In genomic region chr1:165684261-165685203, GRCm38 (mm10) we compare ENCODE assay signal across 9 mouse cellular contexts. TPM values are rescaled to one million over a fixed set of nuclear protein-coding genes. Genes with fewer than 3 reads are reported as not detected.
DNase-seq lines count a peak whose midpoint lies in the region; ATAC-seq lines count a peak whose summit lies in the region.
"Had no signal": no experiment of that assay in that cellular context is flagged by ENCODE, and none has a peak within 500 bp of the region (broad histone marks: within the 10 kb centered on the region; RNA-seq: fewer than 3 reads in every experiment).

No protein-coding gene starts in this region.

- H3K27ac ChIP-seq in heart, embryonic 11.5 days (ENCODE audit: low read depth, low read length) = peak overlapping the region; percentile 86
- no peak overlapping the region for H3K27ac ChIP-seq in kidney, embryonic 14.5 days (ENCODE audit: low read depth, low read length)
- H3K27ac ChIP-seq in lung, embryonic 15.5 days = peak overlapping the region; percentile 83
- H3K27ac ChIP-seq: limb, embryonic 15.5 days had no signal

- no peaks in the 10 kb centered on the region for H3K9me3 ChIP-seq in heart, embryonic 11.5 days (replicated peaks; ENCODE audit: control insufficient read depth, low read length)
- no peaks in the 10 kb centered on the region for H3K9me3 ChIP-seq in kidney, embryonic 14.5 days (ENCODE audit: control insufficient read depth, low read length)
- H3K9me3 ChIP-seq in lung, embryonic 15.5 days = no peaks in the 10 kb centered on the region
- H3K9me3 ChIP-seq: limb, embryonic 15.5 days had no signal

- no peaks in the 10 kb centered on the region for H3K27me3 ChIP-seq in heart, embryonic 11.5 days (ENCODE audit: control insufficient read depth, insufficient read depth, low read length)
- H3K27me3 ChIP-seq in kidney, embryonic 14.5 days (ENCODE audit: control insufficient read depth, insufficient read depth, low read length) = no peaks in the 10 kb centered on the region
- no peaks in the 10 kb centered on the region for H3K27me3 ChIP-seq in lung, embryonic 15.5 days
- H3K27me3 ChIP-seq: limb, embryonic 15.5 days had no signal

- 0 out of 2 replicates have a peak overlapping the region, but pooled peaks have one; percentile 10 for H3K9ac ChIP-seq in heart, embryonic 11.5 days (ENCODE audit: low read depth, low read length)
- H3K9ac ChIP-seq in kidney, embryonic 14.5 days (ENCODE audit: low read depth, low read length) = no peak overlapping the region
- no peak overlapping the region for H3K9ac ChIP-seq in lung, embryonic 15.5 days
- H3K9ac ChIP-seq: limb, embryonic 15.5 days had no signal

- peak; percentile 68 for DNase-seq in gastrocnemius, adult 18-20 months (ENCODE audit: low spot score)
- DNase-seq in gastrocnemius, postnatal 14 days = no peak
- no peak for DNase-seq in thymus, adult 18-20 months
- DNase-seq in spleen, postnatal 36 days (ENCODE audit: low spot score in 2 of 2) = no peak
- DNase-seq in ovary, adult 18-20 months (ENCODE audit: low spot score) = no peak

- intact Hi-C loops in gastrocnemius, postnatal 14 days (cut with DNase I; ENCODE audit: low total_unique reads) = no loop called here

- peaks cover 82% of the 10 kb centered on the region for H3K4me1 ChIP-seq in heart, embryonic 11.5 days (ENCODE audit: control insufficient read depth, insufficient read depth, low read length)
- H3K4me1 ChIP-seq in kidney, embryonic 14.5 days (ENCODE audit: control insufficient read depth, insufficient read depth, low read length) = peaks cover 11% of the 10 kb centered on the region; the same call in 1 of the 2 replicates
- peaks cover 67% of the 10 kb centered on the region for H3K4me1 ChIP-seq in lung, embryonic 15.5 days

- no peaks in the 10 kb centered on the region for H3K36me3 ChIP-seq in heart, embryonic 11.5 days (ENCODE audit: control insufficient read depth, insufficient read depth, low read length)
- H3K36me3 ChIP-seq in kidney, embryonic 14.5 days (ENCODE audit: control insufficient read depth, insufficient read depth, low read length) = no peaks in the 10 kb centered on the region
- no peaks in the 10 kb centered on the region for H3K36me3 ChIP-seq in lung, embryonic 15.5 days
- H3K36me3 ChIP-seq: limb, embryonic 15.5 days had no signal

- no peak overlapping the region for H3K4me3 ChIP-seq in heart, embryonic 11.5 days (ENCODE audit: low read depth, low read length)
- no peak overlapping the region for H3K4me3 ChIP-seq in kidney, embryonic 14.5 days (ENCODE audit: low read length)
- H3K4me3 ChIP-seq in lung, embryonic 15.5 days = no peak overlapping the region
- H3K4me3 ChIP-seq: limb, embryonic 15.5 days had no signal

- WGBS in heart, embryonic 11.5 days (ENCODE audit: insufficient replicate concordance) = 10% methylated on average over 15 of the region's 15 CpGs
- WGBS in kidney, embryonic 14.5 days = 59% methylated on average over 15 of the region's 15 CpGs
- WGBS in lung, embryonic 15.5 days = 52% methylated on average over 15 of the region's 15 CpGs

- H3K4me2 ChIP-seq in heart, embryonic 11.5 days = peak overlapping the region; percentile 40
- no peak overlapping the region for H3K4me2 ChIP-seq in kidney, embryonic 14.5 days (replicated peaks; ENCODE audit: low read depth, low read length)
- H3K4me2 ChIP-seq in lung, embryonic 15.5 days = no peak overlapping the region
- H3K4me2 ChIP-seq: limb, embryonic 15.5 days had no signal

- peak; percentile 77 for ATAC-seq in heart, embryonic 11.5 days (replicated peaks; ENCODE audit: insufficient number of reproducible peaks, low FRiP score, low TSS enrichment)
- peak; percentile 47; the same call in 1 of the 2 replicates for ATAC-seq in kidney, embryonic 14.5 days (ENCODE audit: low FRiP score, low TSS enrichment)
- ATAC-seq in lung, embryonic 15.5 days (ENCODE audit: borderline replicate concordance, extremely low read depth, low FRiP score, low TSS enrichment) = peak; percentile 64

RNA-seq across cellular contexts. Expression of gene Rcsd1, which starts 25.0 kb away (rescaled TPM):
- total RNA-seq in gastrocnemius, adult 18-20 months (2021) = 100 to 1,000 TPM in 1 of 2 experiments, 10 to 100 TPM in 1; 89.6 to 103 TPM
- 100 to 1,000 TPM; 117 to 125 TPM for total RNA-seq in gastrocnemius, postnatal 14 days (2021)
- 85.4 and 91.8 TPM in 2 replicates for polyA plus RNA-seq in heart, embryonic 11.5 days (2014; fragmentation: Nextera tagmentation; extraction: Ambion mirVana)
- 29.4 and 44.4 TPM in 2 replicates for polyA plus RNA-seq in kidney, embryonic 14.5 days (2014; fragmentation: Nextera tagmentation; extraction: Ambion mirVana)
- 37.8 and 42.8 TPM in 2 replicates for polyA plus RNA-seq in lung, embryonic 15.5 days (2015; fragmentation: Nextera tagmentation; extraction: Ambion mirVana)

RNA-seq across cellular contexts. Expression of gene Mpzl1, which starts 50.2 kb away (rescaled TPM):
- total RNA-seq in gastrocnemius, adult 18-20 months (2021) = 1 to 10 TPM; 4.8 to 5.3 TPM
- 10 to 100 TPM; 23.8 to 25.6 TPM for total RNA-seq in gastrocnemius, postnatal 14 days (2021)
- 129 and 143 TPM in 2 replicates for polyA plus RNA-seq in heart, embryonic 11.5 days (2014; fragmentation: Nextera tagmentation; extraction: Ambion mirVana)
- polyA plus RNA-seq in kidney, embryonic 14.5 days (2014; fragmentation: Nextera tagmentation; extraction: Ambion mirVana) = 196 and 253 TPM in 2 replicates
- polyA plus RNA-seq in lung, embryonic 15.5 days (2015; fragmentation: Nextera tagmentation; extraction: Ambion mirVana) = 193 and 203 TPM in 2 replicates
